Mouse (Mus musculus) Patski (cell line): ENCODE measurements at regions not wholly inside any gene's neighbourhood (a gene's known extent, or its start where the extent isn't known, plus 50 kb on each side); places are given as distances from the start of the nearest gene placed in this dataset.

Experiments used
- ATAC-seq: fragments of 100-300 bp; one replicate; pipeline ENCODE4 v1.8.0; 2021
- CTCF ChIA-PET: fragments of 350-600 bp; sonication (Branson Sonifier 250); formaldehyde crosslinking; loops from one replicate; lab custom pipeline; 2022; ENCODE audit warnings: inconsistent platforms; lab: Charles Lee
- POLR2A ChIA-PET: fragments of 350-600 bp; sonication (Branson Sonifier 250); formaldehyde crosslinking; loops from one replicate; lab custom pipeline; 2022; ENCODE audit warnings: antibody characterized with exemption, inconsistent platforms; lab: Charles Lee
- DNase-seq: peaks from one replicate; pipeline ENCODE4 v3.0.0-alpha.2; 2011; ENCODE audit warnings: low read depth, low spot score
- H3K27me3 ChIP-seq: fragments of 371-371 bp; one replicate; pipeline ENCODE4 v1.5.1; 2021
- CTCF ChIP-seq: fragments of 100-300 bp; IDR thresholded peaks from one replicate; pipeline ENCODE4 v1.5.1; 2021
- in situ Hi-C: fragments of 300-500 bp; cut with MboI; formaldehyde crosslinking; loops from 3 replicates; pipeline ENCODE4 v1.11.1; 2018; ENCODE audit warnings: low pct_unique_long_range_greater_than_20kb, mixed read lengths

DNA sequence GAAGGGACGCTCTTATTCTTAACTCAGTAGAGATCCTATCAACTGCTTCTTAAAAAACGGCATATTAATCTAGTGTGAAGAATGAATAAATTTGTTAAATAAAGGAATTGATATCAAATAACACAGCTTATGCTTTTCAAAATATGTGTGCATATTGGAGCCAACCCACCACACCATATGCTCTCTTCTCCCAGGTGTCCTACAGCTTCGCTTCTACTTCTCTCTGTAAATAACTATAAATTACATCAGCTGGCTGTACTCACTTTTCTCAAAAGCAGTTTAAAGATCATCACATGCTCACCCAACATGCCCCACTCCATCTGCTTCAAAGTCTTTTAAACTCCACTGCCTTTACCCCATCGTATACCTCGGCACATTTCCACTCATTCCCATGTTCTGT, 777.0 kb downstream of the Rapgef2 start:
- ATAC-seq (no peak), DNase-seq (no peak)
- ChIA-PET POLR2A (no interaction called here), CTCF (interaction anchor here (1.5 kb wide), 1 partner anchor 24 kb away, joined by 3 read pairs; no protein-coding TSS in a partner anchor)
- H3K27me3 ChIP-seq, result peaks cover 37% of the 10 kb centered on the region
- in situ Hi-C loops, result no loop called here
- no peak for TF ChIP-seq CTCF

DNA sequence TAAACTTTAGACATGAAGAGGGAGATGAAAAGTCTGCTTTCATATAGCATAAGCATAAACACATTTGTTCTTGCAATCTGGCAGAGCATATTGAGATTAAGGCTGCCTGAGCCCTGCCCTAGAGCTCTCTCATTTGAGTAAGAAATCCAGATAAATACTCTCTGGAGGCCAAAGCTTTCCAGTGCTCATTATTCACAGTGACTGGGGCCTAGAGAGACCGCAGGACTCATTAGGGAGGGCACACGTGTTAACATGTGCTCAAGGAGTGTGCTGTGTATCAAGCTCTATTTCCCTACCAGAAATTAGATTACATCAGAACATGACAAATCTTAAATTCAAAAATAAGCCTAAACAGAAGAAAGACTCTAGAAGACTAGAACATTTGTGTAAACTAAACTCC, 808.6 kb downstream of the Rapgef2 start:
- H3K27me3 ChIP-seq, result peaks cover 3% of the 10 kb centered on the region
- TF ChIP-seq CTCF, result no peak
- ChIA-PET POLR2A (no interaction called here), CTCF (interaction anchor here (1.3 kb wide), 1 partner anchor 29 kb away, joined by 3 read pairs; no protein-coding TSS in a partner anchor)
- ATAC-seq (no peak), DNase-seq (no peak)
- in situ Hi-C loops, result no loop called here
